Comparison of ENCODE assay signal across 28 mouse cellular contexts in the genomic region with DNA sequence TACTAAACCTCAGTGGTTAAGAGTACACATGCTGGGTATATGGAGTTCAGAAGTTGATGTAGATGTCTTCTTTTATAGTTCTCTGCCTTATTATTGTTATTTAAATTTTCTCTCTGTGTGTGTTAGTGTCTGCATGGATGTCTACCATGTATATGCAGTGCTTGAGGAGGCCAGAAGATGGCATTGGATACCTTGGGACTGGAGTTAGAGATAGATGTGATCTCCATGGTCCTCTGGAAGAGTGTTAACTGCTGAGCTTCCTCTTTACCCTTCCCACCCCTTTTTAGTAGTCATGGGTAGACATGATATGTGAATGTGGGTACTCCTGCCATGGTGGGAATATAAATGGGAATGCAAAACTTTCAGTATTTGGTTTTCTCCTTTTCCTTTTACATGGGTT. TPM values are rescaled to one million over a fixed set of nuclear protein-coding genes. Genes with fewer than 3 reads are reported as not detected.
DNase-seq lines count a peak whose midpoint lies in the region; ATAC-seq and TF ChIP-seq lines count a peak whose summit lies in the region.
"Had no signal": no experiment of that assay in that cellular context is flagged by ENCODE, and none has a peak within 500 bp of the region (broad histone marks: within the 10 kb centered on the region; RNA-seq: fewer than 3 reads in every experiment).

No protein-coding gene starts in this region.

- H3K36me3 ChIP-seq in liver, embryonic 14.5 days (replicated peaks; ENCODE audit: control insufficient read depth, insufficient read depth, low read depth): no peaks in the 10 kb centered on the region
- no peaks in the 10 kb centered on the region for H3K36me3 ChIP-seq in liver, embryonic 12.5 days
- H3K36me3 ChIP-seq: embryonic facial prominence, embryonic 15.5 days; hindbrain, embryonic 10.5 days; hindbrain, embryonic 15.5 days; limb, embryonic 12.5 days; neural tube, embryonic 12.5 days had no signal

- TF ChIP-seq CTCF in liver, embryonic 14.5 days (IDR thresholded peaks at IDR 0.05; ENCODE audit: low read depth): peak; percentile 16; the same call in 1 of the 2 replicates

- TF ChIP-seq EP300 in liver, embryonic 14.5 days (IDR thresholded peaks at IDR 0.05; ENCODE audit: low read depth): no peak

- H3K4me2 ChIP-seq in liver, embryonic 14.5 days (ENCODE audit: low read depth): no peak overlapping the region
- H3K4me2 ChIP-seq in liver, embryonic 12.5 days: no peak overlapping the region
- H3K4me2 ChIP-seq: embryonic facial prominence, embryonic 15.5 days; forebrain, embryonic 12.5 days; heart, embryonic 11.5 days; hindbrain, embryonic 15.5 days; limb, embryonic 12.5 days; lung, embryonic 14.5 days; midbrain, embryonic 12.5 days; neural tube, embryonic 12.5 days had no signal

- no peaks in the 10 kb centered on the region for H3K9me3 ChIP-seq in liver, embryonic 14.5 days (ENCODE audit: control insufficient read depth, low read length)
- H3K9me3 ChIP-seq in liver, embryonic 12.5 days (replicated peaks): no peaks in the 10 kb centered on the region
- H3K9me3 ChIP-seq: embryonic facial prominence, embryonic 15.5 days; forebrain, embryonic 12.5 days; hindbrain, embryonic 10.5 days; hindbrain, embryonic 15.5 days; limb, embryonic 12.5 days; midbrain, embryonic 12.5 days; neural tube, embryonic 12.5 days had no signal

- H3K4me1 ChIP-seq in liver, embryonic 14.5 days (replicated peaks; ENCODE audit: control insufficient read depth in 2 of 2, insufficient read depth in 2 of 2, low read length in 1 of 2): peaks cover 0 to 2% of the 10 kb centered on the region in 2 experiments; a peak in 2 of 4 replicates
- H3K4me1 ChIP-seq in liver, embryonic 12.5 days: peaks cover 32% of the 10 kb centered on the region
- H3K4me1 ChIP-seq: embryonic facial prominence, embryonic 15.5 days; hindbrain, embryonic 10.5 days; midbrain, embryonic 12.5 days had no signal

- peak; percentile 18 for DNase-seq in heart, adult 11 months
- no peak for DNase-seq in heart, postnatal 10 days
- DNase-seq in liver, embryonic 14.5 days (ENCODE audit: low read depth in 3 of 3, low spot score in 3 of 3): no peak
- peak; percentile 42 for DNase-seq in MEL-GATA-1-ER (ENCODE audit: extremely low read depth, low read depth)
- DNase-seq in urinary bladder, adult 18-20 months (ENCODE audit: low spot score in 2 of 2): no peak
- no peak for DNase-seq in thymus, postnatal 14 days
- DNase-seq: adrenal gland, adult 2 months; adrenal gland, postnatal 36 days; cerebellum, adult 18-20 months; cerebellum, postnatal 10 days; forebrain, postnatal 0 days; kidney, adult 9 months; kidney, postnatal 10 days; lung, embryonic 14.5 days; right cerebral cortex, adult 18-20 months; spleen, adult 18-20 months; thymus, adult 2 months had no signal

- H3K27me3 ChIP-seq in liver, embryonic 14.5 days (ENCODE audit: control insufficient read depth, insufficient read depth, low read length): no peaks in the 10 kb centered on the region
- no peaks in the 10 kb centered on the region for H3K27me3 ChIP-seq in liver, embryonic 12.5 days (replicated peaks)
- H3K27me3 ChIP-seq: embryonic facial prominence, embryonic 15.5 days; forebrain, embryonic 12.5 days; hindbrain, embryonic 15.5 days; limb, embryonic 12.5 days; midbrain, embryonic 12.5 days; neural tube, embryonic 12.5 days had no signal

- no peak overlapping the region for H3K27ac ChIP-seq in liver, embryonic 14.5 days
- no peak overlapping the region for H3K27ac ChIP-seq in liver, embryonic 12.5 days
- H3K27ac ChIP-seq: embryonic facial prominence, embryonic 15.5 days; forebrain, embryonic 12.5 days; hindbrain, embryonic 10.5 days; hindbrain, embryonic 15.5 days; limb, embryonic 12.5 days; midbrain, embryonic 12.5 days; neural tube, embryonic 12.5 days had no signal

- intact Hi-C loops in heart, postnatal 10 days (cut with DNase I): no loop called here

- no peak overlapping the region for H3K4me3 ChIP-seq in liver, embryonic 14.5 days (ENCODE audit: insufficient read depth in 1 of 2, low read depth in 2 of 2, low read length in 2 of 2)
- no peak overlapping the region for H3K4me3 ChIP-seq in liver, embryonic 12.5 days
- H3K4me3 ChIP-seq: embryonic facial prominence, embryonic 15.5 days; forebrain, embryonic 12.5 days; hindbrain, embryonic 10.5 days; hindbrain, embryonic 15.5 days; limb, embryonic 12.5 days; midbrain, embryonic 12.5 days; myocyte; neural tube, embryonic 12.5 days had no signal

- ATAC-seq in liver, embryonic 14.5 days (ENCODE audit: insufficient read depth): no peak
- no peak for ATAC-seq in liver, embryonic 12.5 days
- ATAC-seq in megakaryocyte progenitor cell, adult 5-6 weeks (replicated peaks; ENCODE audit: poor library complexity): peak; percentile 80
- ATAC-seq: forebrain, postnatal 0 days had no signal

- H3K9ac ChIP-seq in liver, embryonic 14.5 days (replicated peaks): no peak overlapping the region
- no peak overlapping the region for H3K9ac ChIP-seq in liver, embryonic 12.5 days
- H3K9ac ChIP-seq: embryonic facial prominence, embryonic 15.5 days; forebrain, embryonic 12.5 days; forebrain, postnatal 0 days; hindbrain, embryonic 15.5 days; limb, embryonic 12.5 days; lung, embryonic 14.5 days; midbrain, embryonic 12.5 days; neural tube, embryonic 12.5 days had no signal

RNA-seq across cellular contexts. Expression of a gene that starts 42.5 kb away (rescaled TPM):
- total RNA-seq in heart, postnatal 10 days (2021): 10 to 100 TPM; 56.6 to 59.5 TPM
- polyA plus RNA-seq in liver, embryonic 14.5 days (2012; rRNA removed): 4.4 and 5.6 TPM in 2 replicates
- polyA plus RNA-seq in liver, embryonic 14.5 days (2014; fragmentation: Nextera tagmentation; extraction: Ambion mirVana): 2.2 and 3.2 TPM in 2 replicates
- polyA plus RNA-seq in liver, embryonic 12.5 days (2016; fragmentation: Nextera tagmentation; extraction: Ambion mirVana): 5.1 and 6.0 TPM in 2 replicates
- 87.0 and 96.0 TPM in 2 replicates for total RNA-seq in megakaryocyte progenitor cell, adult 5-6 weeks (2015)
- total RNA-seq in megakaryocyte progenitor cell, adult 5-6 weeks (2017): 17.7 and 22.7 TPM in 2 replicates

RNA-seq across cellular contexts. Expression of a gene that starts 54.2 kb away (rescaled TPM):
- total RNA-seq in heart, postnatal 10 days (2021): 1 to 10 TPM; 1.9 to 3.3 TPM
- 2.1 TPM in 2 replicates for polyA plus RNA-seq in liver, embryonic 14.5 days (2012; rRNA removed)
- polyA plus RNA-seq in liver, embryonic 14.5 days (2014; fragmentation: Nextera tagmentation; extraction: Ambion mirVana): 0.76 and 1.0 TPM in 2 replicates
- 3.7 and 4.1 TPM in 2 replicates for polyA plus RNA-seq in liver, embryonic 12.5 days (2016; fragmentation: Nextera tagmentation; extraction: Ambion mirVana)
- 0.17 and 0.32 TPM in 2 replicates for total RNA-seq in megakaryocyte progenitor cell, adult 5-6 weeks (2015)
- 0.27 and 0.83 TPM in 2 replicates for total RNA-seq in megakaryocyte progenitor cell, adult 5-6 weeks (2017)

Comparison
In these comparisons a context has a peak if more than half of its experiments do, and no peak if none do; other contexts are left out.
1. DNase-seq: peak in heart, adult 11 months (single experiment) and MEL-GATA-1-ER (single experiment); none in heart, postnatal 10 days (0 of 2), liver, embryonic 14.5 days (0 of 3), urinary bladder, adult 18-20 months (0 of 2) and thymus, postnatal 14 days (single experiment).